Mouse (Mus musculus): ENCODE results near the gene Anapc16.

Anapc16 gene

DNA sequence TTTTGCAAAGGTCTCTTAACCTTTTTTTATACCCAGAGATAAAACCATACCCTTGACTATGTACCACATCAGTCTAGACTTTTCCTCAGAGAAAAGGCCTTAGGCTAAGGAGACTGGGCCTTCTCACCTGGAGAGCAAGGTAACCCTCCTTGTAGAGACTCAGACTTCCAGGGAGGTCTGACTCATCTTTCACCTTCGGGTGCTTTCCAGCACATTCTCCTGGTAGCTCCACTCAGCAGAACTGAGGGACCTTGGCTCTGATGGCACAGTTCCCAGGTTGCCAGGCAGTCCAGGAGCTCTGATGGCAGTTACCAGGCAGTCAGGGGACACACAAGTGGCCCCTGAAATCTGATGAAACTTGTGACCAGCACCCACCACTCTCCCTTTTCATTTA is 53.7 kb downstream of the Anapc16 start:
- no peak for DNase-seq (ENCODE audit: low read depth)

DNA sequence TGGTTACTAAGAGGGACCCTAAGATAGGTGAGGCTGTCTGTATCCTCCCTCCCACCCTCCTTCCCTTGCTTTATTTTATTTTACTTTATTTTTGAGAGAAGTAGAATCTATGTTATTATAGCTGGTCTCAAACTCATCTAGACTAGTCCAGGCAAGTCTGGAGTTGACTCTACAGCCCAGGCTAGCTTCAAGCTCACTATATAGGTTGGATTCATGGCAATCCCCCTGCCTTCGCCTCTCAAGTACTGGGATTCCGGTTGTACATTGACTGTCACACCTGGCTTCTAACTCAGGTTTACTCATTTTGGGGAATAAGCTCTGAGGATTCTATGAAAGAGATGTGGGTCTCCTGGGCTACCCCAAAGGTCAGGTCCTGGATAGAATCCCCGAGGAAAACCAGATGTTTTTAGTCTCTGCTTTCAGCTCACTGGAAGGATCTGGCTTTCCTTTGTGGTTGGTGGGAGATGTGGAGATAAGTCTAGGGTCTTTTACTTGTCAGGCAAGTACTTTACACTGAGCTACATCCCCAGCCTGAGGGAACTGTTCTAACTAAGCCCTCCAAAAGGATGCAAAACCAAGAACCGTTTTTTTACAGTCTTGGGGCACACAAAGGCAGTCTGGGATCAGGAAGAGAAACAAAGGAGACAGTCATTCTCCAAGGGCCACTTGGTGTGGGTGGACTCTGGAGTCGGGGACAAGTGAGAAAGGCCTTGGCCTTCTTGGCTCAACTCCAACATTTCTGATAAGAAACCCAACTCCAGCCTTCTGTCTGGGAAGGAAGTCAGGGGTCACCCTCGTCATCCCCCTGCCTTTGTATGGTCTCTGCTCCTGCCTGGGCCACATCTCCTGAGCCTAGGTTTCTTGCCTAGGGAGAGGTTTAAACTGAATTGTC is 54.3 kb downstream of the Anapc16 start:
- DNase-seq (ENCODE audit: low read depth), result peak; percentile 90

DNA sequence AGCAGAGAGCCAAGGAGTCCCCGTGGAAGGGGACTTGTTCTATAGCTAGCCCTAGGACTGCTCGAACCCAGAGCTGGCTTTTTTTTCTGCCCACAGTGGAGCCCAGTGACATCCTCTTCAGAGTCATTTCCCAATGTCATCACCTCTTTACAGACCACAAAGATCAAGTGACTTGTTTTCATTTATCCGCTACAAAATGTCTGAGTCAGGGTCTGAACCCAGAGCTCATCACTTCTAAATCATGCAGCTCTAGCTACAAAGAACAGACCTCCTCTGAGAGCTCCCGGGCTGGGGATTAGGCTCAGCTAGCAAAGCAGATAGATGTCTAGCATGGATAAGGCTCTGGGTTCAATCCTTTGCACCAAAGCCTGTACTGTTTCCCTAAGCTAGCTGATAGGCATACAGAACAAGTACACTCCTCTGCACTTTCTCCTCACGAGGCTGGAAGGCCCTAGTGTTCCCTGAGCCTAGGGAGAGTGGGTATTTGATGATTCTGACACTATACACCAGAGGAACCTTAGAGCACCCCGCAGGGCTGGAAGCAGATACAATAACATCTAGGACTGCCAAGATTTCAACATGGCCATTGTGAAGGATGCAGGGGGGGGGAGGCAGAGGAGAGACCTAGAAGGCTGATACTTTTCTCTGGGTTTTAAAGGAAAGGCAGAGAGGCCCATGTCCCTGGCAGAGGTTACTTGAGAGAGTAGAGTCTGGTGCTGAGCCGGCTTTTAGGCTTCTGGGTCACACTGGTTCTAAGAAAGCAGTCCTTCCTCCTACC is 55.5 kb downstream of the Anapc16 start:
- peak; percentile 90 for DNase-seq (ENCODE audit: low read depth)

DNA sequence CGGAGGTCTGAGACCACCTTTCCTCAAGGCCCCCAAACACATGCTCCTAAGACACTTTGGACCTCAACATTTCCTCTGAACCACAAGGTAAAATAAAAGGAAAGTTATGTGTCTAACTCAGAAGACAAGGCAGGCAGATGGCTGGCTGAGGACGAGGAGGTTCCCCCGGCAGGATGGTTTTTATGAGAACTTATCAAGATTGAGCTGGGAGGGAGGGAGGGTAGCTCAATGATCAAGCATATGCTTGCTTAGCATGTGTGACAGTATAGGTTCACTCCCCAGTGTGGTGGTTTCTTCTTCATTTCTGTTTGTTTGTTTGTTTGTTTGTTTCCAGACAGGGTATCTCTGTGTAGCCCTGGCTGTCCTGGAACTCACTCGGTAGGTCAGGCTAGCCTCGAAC is 56.6 kb downstream of the Anapc16 start:
- DNase-seq (ENCODE audit: low read depth), result no peak

DNA sequence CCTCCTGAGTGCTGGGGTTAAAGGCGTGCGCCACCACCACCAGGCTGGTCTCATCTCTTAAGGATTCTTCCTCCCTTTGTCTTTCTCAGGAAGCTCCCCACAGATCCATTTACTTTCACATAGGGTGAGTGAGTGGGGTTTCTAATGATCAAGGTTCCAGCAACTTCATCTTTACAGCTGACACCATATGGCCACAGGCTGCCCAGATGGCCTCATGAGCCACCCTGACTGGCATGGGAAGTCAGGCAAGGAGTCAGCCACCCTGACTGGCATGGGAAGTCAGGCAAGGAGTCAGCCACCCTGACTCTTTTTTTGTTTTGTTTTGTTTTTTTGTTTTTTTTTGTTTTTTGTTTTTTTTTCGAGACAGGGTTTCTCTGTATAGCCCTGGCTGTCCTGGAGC is 57.5 kb downstream of the Anapc16 start:
- no peak for DNase-seq (ENCODE audit: low read depth)

DNA sequence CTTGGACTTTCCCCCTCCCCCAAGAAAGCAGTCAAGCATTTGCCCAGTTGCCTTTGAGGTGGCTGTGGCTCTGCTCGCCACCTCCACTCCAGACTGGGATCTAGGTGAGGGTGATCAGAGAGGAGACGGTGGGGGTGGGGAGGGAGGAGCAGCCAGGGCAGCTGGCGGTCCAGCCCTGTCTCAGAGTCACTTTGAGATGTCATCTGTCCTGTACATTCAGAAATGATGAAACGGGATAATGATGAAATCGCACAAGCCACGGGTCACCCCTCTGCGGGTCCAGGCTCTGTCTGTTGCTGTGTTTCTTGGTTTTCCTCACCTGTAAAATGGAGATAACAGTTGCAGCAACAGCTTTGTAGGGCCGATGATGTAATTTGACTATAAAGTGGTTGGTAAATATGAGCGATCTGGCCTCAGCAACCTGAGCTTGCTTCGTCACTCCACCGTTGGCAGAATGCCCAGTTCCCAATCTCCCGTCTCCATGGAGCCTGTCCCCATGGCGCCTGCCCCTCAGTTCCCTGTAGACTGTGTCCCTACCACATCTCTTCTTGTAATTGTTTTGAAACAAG is 59.4 kb downstream of the Anapc16 start:
- DNase-seq (ENCODE audit: low read depth), result peak; percentile 98

DNA sequence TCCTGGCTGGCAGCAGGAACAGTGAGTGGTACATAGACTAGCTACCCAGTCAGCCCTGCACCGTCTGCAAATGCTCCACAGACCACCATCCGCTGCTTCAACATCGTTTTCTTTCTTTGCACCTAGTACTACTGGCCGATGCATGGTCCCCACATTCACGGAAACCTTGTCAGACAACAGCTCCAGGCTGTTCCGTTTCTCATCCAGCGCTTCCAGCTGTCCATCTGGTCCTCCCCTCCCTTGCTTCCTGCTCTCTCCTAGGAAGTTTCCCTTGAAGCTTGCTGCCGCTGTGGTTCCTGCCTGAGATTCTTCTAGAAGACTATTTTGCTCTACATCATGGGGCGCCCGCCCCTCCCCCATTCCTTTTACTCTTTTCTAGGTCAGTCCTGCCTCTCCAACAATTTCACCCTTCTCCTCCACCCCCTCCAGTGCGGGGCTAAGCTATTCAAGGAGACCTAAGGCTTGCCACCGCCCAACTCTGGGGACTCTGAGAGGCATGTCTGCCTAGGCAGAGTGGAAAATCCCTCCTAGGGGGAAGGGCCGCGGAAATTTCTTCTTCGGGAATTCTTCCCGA is 60.0 kb downstream of the Anapc16 start:
- DNase-seq (ENCODE audit: low read depth), result no peak

DNA sequence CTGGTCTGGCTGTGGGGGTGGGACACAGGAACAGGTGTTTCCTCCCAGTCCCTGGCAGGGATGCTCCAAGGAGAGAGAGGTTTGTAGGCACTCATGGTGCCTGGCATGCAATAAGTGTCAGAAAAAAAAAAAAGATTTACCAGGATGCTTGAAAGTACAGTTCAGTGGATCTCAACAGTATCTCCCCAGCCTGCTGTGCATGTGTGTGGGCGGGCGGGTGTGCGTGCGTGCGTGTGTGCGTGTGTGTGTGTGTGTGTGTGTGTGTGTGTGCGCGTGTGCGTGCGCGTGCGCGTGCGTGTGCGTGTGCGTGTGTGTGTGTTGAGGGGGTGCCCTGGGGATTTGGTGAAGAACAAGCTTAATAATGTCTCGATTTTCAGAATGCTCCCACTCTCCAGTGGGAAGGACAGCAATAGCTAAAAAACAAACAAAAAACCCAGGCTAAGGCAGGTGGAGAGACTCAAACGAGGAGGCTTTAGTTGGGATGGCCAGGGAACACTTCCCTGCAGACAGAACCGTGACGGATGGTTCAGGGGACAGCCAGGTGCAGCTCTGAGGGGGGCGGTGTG is 60.6 kb downstream of the Anapc16 start:
- no peak for DNase-seq (ENCODE audit: low read depth)

DNA sequence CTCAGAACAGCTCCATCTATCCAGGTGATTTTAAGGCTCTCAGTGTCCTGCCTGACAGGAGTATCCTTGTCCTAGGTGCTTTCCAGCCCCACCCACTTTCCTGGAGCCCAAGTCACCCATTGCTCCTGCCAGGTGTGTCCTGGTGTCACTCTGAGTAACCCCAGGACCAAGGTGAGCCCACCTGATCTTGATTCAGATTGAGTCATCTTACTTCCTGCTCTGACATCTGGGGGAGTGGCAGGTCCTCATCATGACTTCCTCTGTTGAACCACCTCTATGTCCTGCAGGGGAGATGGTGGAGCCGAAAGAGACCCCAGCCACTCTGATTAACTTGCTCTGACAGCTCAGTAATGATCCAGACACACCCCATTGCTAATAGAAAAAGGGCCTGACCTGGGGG is 63.9 kb downstream of the Anapc16 start:
- DNase-seq (ENCODE audit: low read depth), result no peak

DNA sequence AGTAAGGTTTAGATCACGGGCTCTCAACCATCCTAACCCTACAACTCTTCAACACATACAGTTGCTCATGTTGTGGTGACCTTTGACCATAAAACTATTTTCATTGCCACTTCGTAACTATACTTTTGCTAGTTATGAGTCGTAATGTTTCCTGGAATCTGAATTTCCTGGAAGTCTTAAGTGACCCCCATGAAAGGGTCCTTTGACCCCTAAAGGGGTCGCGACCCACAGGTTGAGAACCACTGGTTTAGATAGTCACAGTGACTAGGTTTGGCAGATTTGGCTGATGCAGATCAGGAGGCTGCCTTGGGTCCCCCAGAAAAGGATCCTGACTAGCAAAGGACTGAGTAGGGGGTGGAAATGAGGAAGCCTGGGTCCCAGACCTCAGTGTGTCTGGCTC is 64.3 kb downstream of the Anapc16 start:
- DNase-seq (ENCODE audit: low read depth), result no peak

Data from 416B (cell line).